Mouse (Mus musculus): Measurements from ENCODE around the gene Dnal4. TPM values are rescaled to one million over a fixed set of nuclear protein-coding genes. Genes with fewer than 3 reads are reported as not detected.

Gene Dnal4
- polyA plus RNA-seq, 1 experiment from 2014 or later, result 68.7 TPM

DNA sequence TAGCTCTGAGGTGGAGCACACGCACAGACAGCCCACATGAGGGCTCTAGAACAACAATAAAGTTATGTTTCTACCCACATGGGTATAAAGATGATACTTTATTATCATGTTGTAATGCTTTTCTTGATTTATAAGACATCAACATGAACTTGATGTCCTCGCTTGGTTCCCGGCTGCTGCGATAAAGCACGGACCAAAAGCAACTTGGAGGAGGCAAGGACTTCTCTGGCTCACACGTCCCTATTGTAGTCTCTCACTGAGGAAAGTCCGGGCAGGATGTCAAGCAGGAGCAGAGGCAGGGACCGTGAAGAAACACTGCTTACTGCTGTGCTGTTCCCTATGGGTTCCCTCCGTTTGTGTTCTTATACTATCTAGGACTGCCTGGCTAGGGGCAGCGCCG, 33.6 kb downstream of the Dnal4 start:
- H3K9me3 ChIP-seq, result no peaks in the 10 kb centered on the region
- no peak for ATAC-seq (ENCODE audit: low FRiP score, low read depth)
- peaks cover 4% of the 10 kb centered on the region for H3K36me3 ChIP-seq
- no peak overlapping the region for H3K4me3 ChIP-seq
- peaks cover 30% of the 10 kb centered on the region for H3K4me1 ChIP-seq (replicated peaks)
- 91% methylated on average over 11 of the region's 11 CpGs for WGBS
- H3K27ac ChIP-seq (replicated peaks), result no peak overlapping the region
- H3K4me2 ChIP-seq, result no peak overlapping the region
- no peak overlapping the region for H3K9ac ChIP-seq
- no peaks in the 10 kb centered on the region for H3K27me3 ChIP-seq

DNA sequence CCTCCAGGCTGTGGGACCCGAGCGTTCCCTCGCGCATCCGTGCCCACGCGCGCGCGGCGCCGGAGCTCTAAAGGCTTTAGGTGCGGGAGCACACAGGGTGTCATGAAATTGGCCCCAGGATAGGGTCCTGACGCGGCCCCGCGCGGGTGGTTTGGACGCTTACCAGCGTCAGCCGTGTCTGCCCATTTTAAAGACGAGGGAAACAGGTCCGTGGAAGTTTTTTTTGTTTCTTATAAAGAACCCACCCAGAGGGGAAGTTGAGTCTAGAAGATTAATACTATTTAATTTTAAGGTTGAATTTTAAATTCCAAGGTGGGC, 35.0 kb downstream of the Dnal4 start:
- no peak; the same call in 1 of the 2 replicates for ATAC-seq (ENCODE audit: low FRiP score, low read depth)
- under 1% methylated on average over 23 of the region's 23 CpGs for WGBS
- H3K4me2 ChIP-seq, result peak overlapping the region; percentile 62

DNA sequence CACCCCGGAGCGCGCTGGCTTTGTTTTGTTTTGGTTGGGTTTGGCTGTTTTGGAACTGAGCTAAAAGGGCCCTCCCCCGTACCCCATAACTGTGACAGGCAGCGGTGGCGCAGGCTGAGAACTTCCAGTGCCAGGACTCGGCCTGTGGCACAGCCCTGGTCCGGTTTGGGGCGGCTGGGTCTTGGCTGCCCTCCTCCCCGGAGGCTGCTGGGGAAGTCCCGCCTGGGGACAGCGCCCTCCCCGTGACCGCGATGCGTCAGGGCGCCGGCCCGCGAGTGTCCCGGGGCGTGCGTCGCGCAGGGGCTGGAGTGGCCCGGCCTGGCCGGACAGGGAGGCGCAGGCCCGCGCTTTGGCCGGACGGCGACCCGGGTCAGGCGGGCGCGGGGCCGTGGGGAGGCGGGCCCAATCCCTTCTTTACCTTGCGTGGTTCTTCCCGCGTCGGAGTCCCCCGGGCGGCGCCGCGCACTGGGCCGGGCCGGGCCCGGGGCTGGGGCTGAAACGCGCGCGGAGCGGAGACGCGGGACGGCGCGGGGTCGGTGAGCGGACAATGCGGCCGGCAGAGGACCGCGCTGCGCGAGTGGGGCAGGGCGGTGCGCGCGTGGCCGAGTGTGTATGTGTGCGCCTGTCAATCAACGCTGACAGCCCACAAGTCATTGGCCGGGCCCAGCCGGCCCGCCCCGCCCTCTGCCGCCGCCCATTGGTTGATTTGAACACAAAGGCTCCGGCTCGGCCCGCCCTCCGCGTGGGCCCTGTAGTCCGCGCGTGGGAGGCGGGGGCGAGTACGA, 35.5 kb downstream of the Dnal4 start, which contains the start of gene Sun2:
Gene Sun2, minus strand, starts transcription at position 616 of the 785 bp plus-strand sequence.
- no peaks in the 10 kb centered on the region for H3K9me3 ChIP-seq
- H3K9ac ChIP-seq, result peak within 1 kb of the TSS; percentile 89
- peak; percentile 96 for ATAC-seq (ENCODE audit: low FRiP score, low read depth)
- peak within 1 kb of the TSS; percentile 83 for H3K4me3 ChIP-seq
- under 1% methylated on average over 90 of the region's 93 CpGs for WGBS
- H3K4me2 ChIP-seq, result peak within 1 kb of the TSS; percentile 62
- H3K36me3 ChIP-seq, result peaks cover 20% of the 10 kb centered on the region
- H3K4me1 ChIP-seq (replicated peaks), result peaks cover 33% of the 10 kb centered on the region
- peak within 1 kb of the TSS; percentile 75 for H3K27ac ChIP-seq (replicated peaks)
- H3K27me3 ChIP-seq, result no peaks in the 10 kb centered on the region

More for the DNA sequence above, 35.0 kb downstream of the Dnal4 start:
- Histone ChIP-seq H3K9ac (peak overlapping the region; percentile 89), H3K4me1 (replicated peaks) (peaks cover 33% of the 10 kb centered on the region), H3K9me3 (no peaks in the 10 kb centered on the region), H3K27me3 (no peaks in the 10 kb centered on the region), H3K4me3 (peak overlapping the region; percentile 83), H3K36me3 (peaks cover 14% of the 10 kb centered on the region), H3K27ac (replicated peaks) (peak overlapping the region; percentile 75)

DNA sequence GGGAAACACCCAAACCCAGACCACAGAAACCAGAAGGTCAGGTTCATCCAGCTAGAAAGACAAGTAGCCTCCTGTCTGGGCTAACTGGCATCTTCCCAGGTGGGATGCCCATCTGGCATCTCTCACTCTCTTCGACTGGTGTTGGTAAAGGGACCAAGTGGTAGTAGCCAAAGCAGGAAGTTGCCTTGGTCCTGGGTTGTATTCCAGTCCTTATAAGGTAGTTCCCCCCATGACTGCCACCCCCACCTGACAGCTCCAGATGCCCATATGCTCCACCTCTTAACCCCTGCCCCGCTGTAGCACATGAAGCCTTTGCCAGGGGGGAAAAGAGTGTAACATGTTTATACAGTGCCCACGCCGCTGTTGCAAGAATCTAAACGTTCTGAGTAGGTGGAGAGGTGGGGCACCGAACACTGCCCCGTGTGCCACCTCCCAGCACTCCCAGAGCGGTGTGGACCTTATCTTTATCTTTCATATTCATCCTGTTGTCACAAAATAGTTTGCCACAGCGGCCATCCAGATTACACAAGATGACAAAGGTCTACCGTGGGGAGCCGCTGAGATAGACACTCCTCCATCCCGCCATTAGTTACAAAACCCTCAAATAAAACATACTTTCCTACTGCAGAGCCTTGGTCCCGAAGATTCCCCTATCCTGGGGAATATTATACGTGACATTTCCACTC, 36.3 kb downstream of the Dnal4 start:
- Histone ChIP-seq H3K4me1 (replicated peaks) (peaks cover 33% of the 10 kb centered on the region), H3K4me3 (peak overlapping the region; percentile 83), H3K9ac (peak overlapping the region; percentile 89), H3K9me3 (no peaks in the 10 kb centered on the region), H3K27ac (replicated peaks) (peak overlapping the region; percentile 75), H3K27me3 (no peaks in the 10 kb centered on the region), H3K36me3 (peaks cover 28% of the 10 kb centered on the region), H3K4me2 (peak overlapping the region; percentile 62)
- ATAC-seq (ENCODE audit: low FRiP score, low read depth), result no peak
- 30% methylated on average over 14 of the region's 14 CpGs for WGBS

DNA sequence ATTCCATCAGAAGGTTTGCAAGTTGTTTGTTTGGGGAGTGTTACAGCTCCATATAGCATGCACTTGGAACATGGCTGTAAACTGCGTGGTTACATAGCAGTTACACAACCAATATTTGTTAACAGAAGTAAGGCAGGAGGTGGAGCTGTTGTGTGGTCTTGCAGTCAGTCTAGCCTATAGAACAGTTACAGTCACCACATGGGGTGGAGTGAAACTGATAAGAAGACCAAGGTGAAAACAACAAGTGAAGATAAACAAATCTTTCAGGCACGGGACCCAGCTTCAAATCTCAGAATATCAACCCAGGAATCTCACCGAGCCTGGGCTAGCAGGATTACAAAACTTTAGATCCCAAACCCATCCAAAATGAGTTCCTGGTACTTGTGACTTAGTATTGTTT, 36.9 kb downstream of the Dnal4 start:
- peak overlapping the region; percentile 89; the same call in 1 of the 2 replicates for H3K9ac ChIP-seq

DNA sequence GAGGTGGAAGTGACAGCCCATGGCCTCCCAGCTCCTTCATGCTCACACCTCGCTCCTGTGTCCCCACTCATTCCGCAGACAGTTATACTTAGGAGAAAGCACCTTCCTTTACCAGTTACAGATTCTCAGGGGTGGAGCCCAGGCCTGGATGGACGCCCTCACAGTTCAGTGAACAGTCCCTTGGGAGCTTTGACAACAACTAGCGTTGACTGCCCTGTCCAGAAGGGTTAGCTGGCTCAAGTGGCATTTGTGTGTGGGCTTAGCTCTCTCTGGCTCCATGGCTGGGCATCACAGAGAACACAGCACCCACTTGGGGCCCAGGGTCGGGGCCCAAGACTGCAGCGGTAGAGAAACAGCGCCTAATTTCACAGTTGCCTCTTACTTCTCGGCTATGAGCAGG, 43.3 kb downstream of the Dnal4 start:
- 81% methylated on average over 8 of the region's 8 CpGs for WGBS
- Histone ChIP-seq H3K9me3 (no peaks in the 10 kb centered on the region), H3K27me3 (no peaks in the 10 kb centered on the region), H3K9ac (no peak overlapping the region), H3K36me3 (peaks cover 78% of the 10 kb centered on the region), H3K27ac (replicated peaks) (no peak overlapping the region), H3K4me3 (no peak overlapping the region), H3K4me2 (no peak overlapping the region), H3K4me1 (replicated peaks) (peaks cover 6% of the 10 kb centered on the region; the same call in 1 of the 2 replicates)
- no peak for ATAC-seq (ENCODE audit: low FRiP score, low read depth)

More for the DNA sequence above, 36.9 kb downstream of the Dnal4 start:
- Histone ChIP-seq H3K27ac (replicated peaks) (no peak overlapping the region), H3K4me1 (replicated peaks) (peaks cover 33% of the 10 kb centered on the region), H3K27me3 (no peaks in the 10 kb centered on the region), H3K9me3 (no peaks in the 10 kb centered on the region), H3K36me3 (peaks cover 32% of the 10 kb centered on the region), H3K4me2 (peak overlapping the region; percentile 62), H3K4me3 (peak overlapping the region; percentile 83)
- no peak for ATAC-seq (ENCODE audit: low FRiP score, low read depth)
- WGBS, result 88% methylated on average over 3 of the region's 3 CpGs

DNA sequence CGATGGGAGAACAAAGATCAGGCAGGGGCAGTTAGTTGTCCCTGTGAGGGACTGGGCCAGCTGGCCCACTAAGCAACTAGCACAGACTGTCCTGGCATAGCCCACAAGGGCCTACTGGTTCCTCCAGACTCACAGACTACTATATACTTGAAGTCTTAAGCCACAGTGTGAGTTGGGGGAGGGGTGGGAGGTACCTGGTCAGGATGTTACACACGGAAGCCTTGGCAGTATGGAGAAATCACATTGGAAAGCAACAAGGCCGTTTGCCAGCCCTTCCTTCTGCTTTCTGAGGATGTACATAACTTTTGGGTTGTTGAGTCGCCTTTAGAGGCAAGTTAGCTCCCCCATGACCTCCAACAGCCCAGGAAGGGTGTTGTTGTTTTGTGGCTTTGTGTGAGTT, 44.0 kb downstream of the Dnal4 start:
- no peaks in the 10 kb centered on the region for H3K9me3 ChIP-seq
- no peak overlapping the region for H3K9ac ChIP-seq
- H3K27me3 ChIP-seq, result no peaks in the 10 kb centered on the region
- no peak overlapping the region for H3K27ac ChIP-seq (replicated peaks)
- no peaks in the 10 kb centered on the region for H3K4me1 ChIP-seq (replicated peaks)
- no peak for ATAC-seq (ENCODE audit: low FRiP score, low read depth)
- WGBS, result 81% methylated on average over 4 of the region's 4 CpGs
- no peak overlapping the region for H3K4me2 ChIP-seq
- H3K4me3 ChIP-seq, result no peak overlapping the region
- peaks cover 78% of the 10 kb centered on the region for H3K36me3 ChIP-seq

DNA sequence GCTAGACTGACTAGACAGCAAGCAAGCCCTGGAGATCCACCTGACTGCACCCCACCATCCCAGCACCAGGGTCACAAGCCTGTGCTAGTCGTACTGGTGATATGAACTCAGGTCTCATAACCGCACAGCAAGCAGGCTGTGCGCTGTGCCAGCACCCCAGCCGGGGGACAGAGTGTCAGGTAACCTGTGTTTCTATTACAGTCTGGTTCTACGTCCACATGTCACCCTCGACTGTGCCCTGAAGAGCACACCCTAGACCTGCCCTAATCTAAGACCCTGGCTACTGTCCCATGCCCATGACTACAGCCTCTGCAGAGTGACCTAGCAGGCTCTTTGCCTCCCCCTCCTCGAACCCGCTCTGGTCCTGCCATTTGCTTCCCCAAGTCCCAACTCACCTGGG, 44.5 kb downstream of the Dnal4 start:
- no peak for ATAC-seq (ENCODE audit: low FRiP score, low read depth)
- Histone ChIP-seq H3K27ac (replicated peaks) (no peak overlapping the region), H3K4me2 (no peak overlapping the region), H3K27me3 (no peaks in the 10 kb centered on the region), H3K36me3 (peaks cover 79% of the 10 kb centered on the region), H3K9me3 (no peaks in the 10 kb centered on the region), H3K9ac (no peak overlapping the region), H3K4me3 (no peak overlapping the region), H3K4me1 (replicated peaks) (peaks cover 3% of the 10 kb centered on the region; the same call in 1 of the 2 replicates)
- WGBS, result 93% methylated on average over 8 of the region's 8 CpGs

DNA sequence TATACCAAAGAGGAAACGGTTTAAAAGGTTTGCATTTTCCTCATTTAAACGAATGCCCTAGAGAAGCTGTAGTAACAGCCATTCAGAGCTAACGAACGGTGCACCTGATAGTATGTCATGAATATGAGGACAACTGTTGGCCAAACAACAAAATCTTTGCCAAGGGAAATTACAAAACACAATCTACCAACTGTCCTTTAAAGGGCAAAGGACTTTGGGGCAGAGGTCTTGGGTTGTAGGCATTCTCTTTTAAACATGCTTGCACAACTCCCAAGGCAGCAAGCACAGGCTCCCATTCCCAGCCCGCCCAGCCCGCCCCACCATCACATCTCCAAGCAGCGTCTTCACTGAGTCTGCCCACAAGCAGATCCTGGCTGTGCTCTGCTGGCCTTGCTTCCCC, 46.1 kb downstream of the Dnal4 start:
- ATAC-seq (ENCODE audit: low FRiP score, low read depth), result no peak
- WGBS, result 80% methylated on average over 7 of the region's 7 CpGs
- peaks cover 81% of the 10 kb centered on the region for H3K36me3 ChIP-seq

DNA sequence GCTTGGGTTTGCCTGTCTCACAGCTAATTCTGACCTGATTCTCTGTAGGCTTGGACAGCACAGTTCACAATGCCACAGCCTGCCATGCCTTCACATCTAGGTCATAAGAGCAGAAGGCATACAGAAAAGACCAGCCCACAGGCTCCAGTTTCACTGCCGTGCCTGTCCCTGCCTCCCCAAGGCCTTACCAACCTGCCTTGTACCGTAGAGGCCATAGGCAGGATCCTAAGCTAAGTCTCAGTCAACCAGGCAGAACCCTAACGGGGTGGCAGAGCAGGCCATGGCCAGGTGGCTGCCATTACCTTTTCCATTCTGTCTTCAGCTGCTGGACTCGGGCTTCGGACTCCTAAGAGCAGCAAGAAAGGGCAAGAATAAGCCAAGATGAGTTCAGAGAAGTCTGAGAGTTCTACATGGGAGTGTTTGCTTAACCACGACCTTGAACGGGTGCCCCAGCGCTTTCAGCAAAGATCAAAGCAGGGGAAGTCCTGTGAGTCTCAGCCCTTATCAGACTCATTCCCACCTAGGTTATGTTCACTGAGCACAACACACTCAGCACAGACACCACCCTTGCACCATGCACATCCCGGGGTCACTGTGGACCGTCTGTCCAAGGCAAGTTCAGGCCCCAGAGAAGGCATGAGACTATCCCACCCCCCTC, 48.8 kb downstream of the Dnal4 start:
- Histone ChIP-seq H3K4me1 (replicated peaks) (peaks cover 3% of the 10 kb centered on the region; the same call in 1 of the 2 replicates), H3K4me2 (no peak overlapping the region), H3K9ac (no peak overlapping the region), H3K36me3 (peaks cover 78% of the 10 kb centered on the region), H3K27ac (replicated peaks) (0 out of 2 replicates have a peak overlapping the region, but pooled peaks have one; percentile 30), H3K27me3 (no peaks in the 10 kb centered on the region), H3K4me3 (no peak overlapping the region), H3K9me3 (no peaks in the 10 kb centered on the region)
- ATAC-seq (ENCODE audit: low FRiP score, low read depth), result no peak
- WGBS, result 93% methylated on average over 10 of the region's 10 CpGs

More for the DNA sequence above, 46.1 kb downstream of the Dnal4 start:
- no peaks in the 10 kb centered on the region for H3K27me3 ChIP-seq
- no peak overlapping the region for H3K27ac ChIP-seq (replicated peaks)
- H3K4me1 ChIP-seq (replicated peaks), result peaks cover 3% of the 10 kb centered on the region; the same call in 1 of the 2 replicates
- H3K4me3 ChIP-seq, result no peak overlapping the region
- no peak overlapping the region for H3K9ac ChIP-seq
- no peak overlapping the region for H3K4me2 ChIP-seq
- no peaks in the 10 kb centered on the region for H3K9me3 ChIP-seq

DNA sequence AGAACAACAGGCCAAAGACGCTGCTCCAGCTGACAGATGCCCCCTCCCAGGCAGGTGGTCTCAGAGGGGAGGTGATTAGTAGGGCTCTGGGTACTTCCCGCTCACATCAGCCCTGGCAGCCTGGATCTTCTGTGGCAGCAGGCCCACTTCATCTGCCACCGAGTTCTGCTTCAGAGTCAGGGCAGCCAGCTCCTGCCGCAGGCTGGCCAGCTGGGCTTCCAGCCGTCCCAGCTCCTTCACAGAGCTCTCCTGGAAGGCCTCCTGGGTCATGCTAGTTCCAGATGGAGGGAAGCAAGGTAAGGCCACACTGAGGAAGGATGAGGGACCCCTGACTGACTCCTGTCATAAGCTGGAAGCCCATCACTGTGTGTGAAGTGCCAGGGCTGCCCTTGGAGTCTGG, 49.3 kb downstream of the Dnal4 start:
- Histone ChIP-seq H3K4me1 (replicated peaks) (peaks cover 3% of the 10 kb centered on the region; the same call in 1 of the 2 replicates), H3K9ac (no peak overlapping the region), H3K4me3 (no peak overlapping the region), H3K36me3 (peaks cover 73% of the 10 kb centered on the region), H3K9me3 (no peaks in the 10 kb centered on the region), H3K4me2 (no peak overlapping the region), H3K27me3 (no peaks in the 10 kb centered on the region), H3K27ac (replicated peaks) (peak overlapping the region; percentile 30; the same call in 1 of the 2 replicates)
- ATAC-seq (ENCODE audit: low FRiP score, low read depth), result no peak
- 55% methylated on average over 5 of the region's 5 CpGs for WGBS

DNA sequence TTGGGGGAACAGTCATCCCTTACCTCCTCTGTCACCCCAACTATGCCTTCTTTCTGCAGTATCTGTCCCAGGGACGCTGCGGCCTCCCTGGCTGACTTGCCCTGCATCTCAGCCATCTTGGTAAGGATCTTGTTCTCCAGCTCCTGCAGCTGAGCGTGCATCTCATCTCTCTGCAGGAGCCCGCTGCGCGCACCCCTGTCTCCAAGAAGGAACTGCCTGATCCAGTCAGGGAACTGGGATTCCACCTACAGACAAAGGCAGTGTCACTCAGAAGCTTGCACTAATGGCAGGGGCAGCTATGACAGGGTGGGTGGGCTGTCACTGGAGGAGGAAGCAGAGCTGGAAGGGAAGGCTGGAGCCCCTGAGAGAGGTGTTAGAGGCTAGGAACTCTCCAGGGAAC, 49.8 kb downstream of the Dnal4 start:
- 79% methylated on average over 6 of the region's 6 CpGs for WGBS
- no peak overlapping the region for H3K9ac ChIP-seq

More for the DNA sequence above, 49.8 kb downstream of the Dnal4 start:
- H3K9me3 ChIP-seq, result no peaks in the 10 kb centered on the region
- no peak for ATAC-seq (ENCODE audit: low FRiP score, low read depth)
- H3K27me3 ChIP-seq, result no peaks in the 10 kb centered on the region
- no peak overlapping the region for H3K4me3 ChIP-seq
- H3K4me2 ChIP-seq, result no peak overlapping the region
- H3K27ac ChIP-seq (replicated peaks), result peak overlapping the region; percentile 30; the same call in 1 of the 2 replicates
- H3K4me1 ChIP-seq (replicated peaks), result peaks cover 3% of the 10 kb centered on the region; the same call in 1 of the 2 replicates
- peaks cover 68% of the 10 kb centered on the region for H3K36me3 ChIP-seq
